In genomic region chr11:99035350-99035749, GRCm38 (mm10) we compare ENCODE assay signal across 13 mouse cellular contexts. TPM values are rescaled to one million over a fixed set of nuclear protein-coding genes. Genes with fewer than 3 reads are reported as not detected.
DNase-seq lines count a peak whose midpoint lies in the region; ATAC-seq and TF ChIP-seq lines count a peak whose summit lies in the region.
"Had no signal": no experiment of that assay in that cellular context is flagged by ENCODE, and none has a peak within 500 bp of the region (broad histone marks: within the 10 kb centered on the region; RNA-seq: fewer than 3 reads in every experiment).

No protein-coding gene starts in this region.

- no peak overlapping the region for H3K4me3 ChIP-seq in gastrocnemius, adult 2 months
- H3K4me3 ChIP-seq in lung, postnatal 0 days (ENCODE audit: low read depth, low read length): no peak overlapping the region
- no peak overlapping the region for H3K4me3 ChIP-seq in kidney, embryonic 16.5 days (ENCODE audit: low read length)
- H3K4me3 ChIP-seq: limb, embryonic 12.5 days; megakaryocyte, embryonic 14.5 days had no signal

- 58% methylated on average over 4 of the region's 4 CpGs for WGBS in lung, postnatal 0 days
- WGBS in kidney, embryonic 16.5 days: 77% methylated on average over 4 of the region's 4 CpGs

- H3K36me3 ChIP-seq in lung, postnatal 0 days (ENCODE audit: insufficient read depth, low read length): no peaks in the 10 kb centered on the region
- H3K36me3 ChIP-seq in kidney, embryonic 16.5 days (ENCODE audit: insufficient read depth, low read length): no peaks in the 10 kb centered on the region
- H3K36me3 ChIP-seq: G1E; limb, embryonic 12.5 days had no signal

- no peak for ATAC-seq in lung, postnatal 0 days
- no peak for ATAC-seq in activated CD4-positive, CD25-positive, alpha-beta regulatory T cell, adult 4 months
- no peak for ATAC-seq in kidney, embryonic 16.5 days (ENCODE audit: low FRiP score, low TSS enrichment)

- TF ChIP-seq EP300 in lung, postnatal 0 days (IDR thresholded peaks at IDR 0.05): no peak

- no peaks in the 10 kb centered on the region for H3K27me3 ChIP-seq in lung, postnatal 0 days (replicated peaks; ENCODE audit: insufficient read depth, low read length)
- H3K27me3 ChIP-seq in kidney, embryonic 16.5 days (ENCODE audit: insufficient read depth, low read length): no peaks in the 10 kb centered on the region
- H3K27me3 ChIP-seq: limb, embryonic 12.5 days had no signal

- H3K9me3 ChIP-seq in lung, postnatal 0 days (ENCODE audit: low read length): no peaks in the 10 kb centered on the region
- H3K9me3 ChIP-seq in kidney, embryonic 16.5 days (ENCODE audit: low read length): no peaks in the 10 kb centered on the region
- H3K9me3 ChIP-seq: G1E; limb, embryonic 12.5 days; megakaryocyte, embryonic 14.5 days had no signal

- peak; percentile 30; the same call in 1 of the 2 replicates for TF ChIP-seq CTCF in gastrocnemius, adult 2 months (IDR thresholded peaks at IDR 0.05)
- peak; percentile 65 for TF ChIP-seq CTCF in lung, postnatal 0 days (IDR thresholded peaks at IDR 0.05)

- DNase-seq in gastrocnemius, adult 2 months: no peak
- no peak for DNase-seq in gastrocnemius, postnatal 4 days (ENCODE audit: low spot score in 2 of 2)
- peak; percentile 22 for DNase-seq in lung, postnatal 0 days (ENCODE audit: low spot score)
- no peak for DNase-seq in lung, postnatal 10 days
- peak; percentile 38 for DNase-seq in ZHBTc4 (ENCODE audit: low read depth, low spot score)
- DNase-seq in retina, embryonic 14.5 days (ENCODE audit: low spot score): peak; percentile 57
- DNase-seq: thymus, adult 2 months had no signal

- intact Hi-C loops in gastrocnemius, adult 2 months (cut with DNase I): loop anchor here (5.0 to 10.0 kb wide), 2 partner anchors 53 to 111 kb away; partner anchors contain the start of genes Gjd3 and Rara

- H3K27ac ChIP-seq in gastrocnemius, adult 2 months: no peak overlapping the region
- no peak overlapping the region for H3K27ac ChIP-seq in lung, postnatal 0 days (ENCODE audit: low read length)
- no peak overlapping the region for H3K27ac ChIP-seq in kidney, embryonic 16.5 days (ENCODE audit: low read length)
- H3K27ac ChIP-seq: limb, embryonic 12.5 days had no signal

- no peak overlapping the region for H3K9ac ChIP-seq in lung, postnatal 0 days (replicated peaks; ENCODE audit: low read depth)
- H3K9ac ChIP-seq in kidney, embryonic 16.5 days (replicated peaks; ENCODE audit: low read length): no peak overlapping the region
- H3K9ac ChIP-seq: limb, embryonic 12.5 days had no signal

- no peak overlapping the region for H3K4me2 ChIP-seq in lung, postnatal 0 days (replicated peaks; ENCODE audit: low read depth, low read length)
- H3K4me2 ChIP-seq in kidney, embryonic 16.5 days (replicated peaks; ENCODE audit: low read depth, low read length): no peak overlapping the region
- H3K4me2 ChIP-seq: limb, embryonic 12.5 days had no signal

- H3K4me1 ChIP-seq in lung, postnatal 0 days (ENCODE audit: insufficient read depth, low read depth, low read length): 0 out of 2 replicates have a peak, but pooled peaks cover under 1% of the 10 kb centered on the region
- H3K4me1 ChIP-seq in kidney, embryonic 16.5 days (ENCODE audit: insufficient read depth, low read length): peaks cover 1% of the 10 kb centered on the region; the same call in 1 of the 2 replicates
- H3K4me1 ChIP-seq: limb, embryonic 12.5 days had no signal

RNA-seq across cellular contexts. Expression of gene Igfbp4, which starts 5.7 kb away (rescaled TPM):
- 10 to 100 TPM; 30.4 to 36.8 TPM for total RNA-seq in gastrocnemius, adult 2 months (2021)
- total RNA-seq in gastrocnemius, postnatal 4 days (2021): 100 to 1,000 TPM; 317 to 355 TPM
- 416 and 433 TPM in 2 replicates for polyA plus RNA-seq in lung, postnatal 0 days (2015; fragmentation: Nextera tagmentation; extraction: Ambion mirVana)
- 10 to 100 TPM; 33.7 to 43.6 TPM for polyA plus RNA-seq in activated CD4-positive, CD25-positive, alpha-beta regulatory T cell, adult 4 months (2017; shearing (Covaris generic))
- 771 and 832 TPM in 2 replicates for polyA plus RNA-seq in kidney, embryonic 16.5 days (2015; fragmentation: Nextera tagmentation; extraction: Ambion mirVana)

RNA-seq across cellular contexts. Expression of gene Top2a, which starts 11.4 kb away (rescaled TPM):
- total RNA-seq in gastrocnemius, adult 2 months (2021): under 1 TPM; 0.11 to 0.18 TPM
- total RNA-seq in gastrocnemius, postnatal 4 days (2021): 10 to 100 TPM; 86.4 to 96.2 TPM
- polyA plus RNA-seq in lung, postnatal 0 days (2015; fragmentation: Nextera tagmentation; extraction: Ambion mirVana): 11.1 and 16.9 TPM in 2 replicates
- polyA plus RNA-seq in activated CD4-positive, CD25-positive, alpha-beta regulatory T cell, adult 4 months (2017; shearing (Covaris generic)): 100 to 1,000 TPM; 118 to 121 TPM
- 213 and 252 TPM in 2 replicates for polyA plus RNA-seq in kidney, embryonic 16.5 days (2015; fragmentation: Nextera tagmentation; extraction: Ambion mirVana)

RNA-seq across cellular contexts. Expression of gene Gjd3, which starts 52.5 kb away (rescaled TPM):
- total RNA-seq in gastrocnemius, adult 2 months (2021): not detected
- under 1 TPM in 1 of 2 experiments, not detected in 1; 0.69 TPM for total RNA-seq in gastrocnemius, postnatal 4 days (2021)
- 0.56 and 1.0 TPM in 2 replicates for polyA plus RNA-seq in lung, postnatal 0 days (2015; fragmentation: Nextera tagmentation; extraction: Ambion mirVana)
- under 1 TPM in 1 of 2 experiments, not detected in 1; 0.41 TPM for polyA plus RNA-seq in activated CD4-positive, CD25-positive, alpha-beta regulatory T cell, adult 4 months (2017; shearing (Covaris generic))
- polyA plus RNA-seq in kidney, embryonic 16.5 days (2015; fragmentation: Nextera tagmentation; extraction: Ambion mirVana): 0.59 TPM in 1 of 2 replicates, not detected in the other
- total RNA-seq: G1E had no signal
- polyA plus RNA-seq: G1E had no signal

RNA-seq across cellular contexts. Expression of gene Tns4, which starts 53.8 kb away (rescaled TPM):
- under 1 TPM in 1 of 2 experiments, not detected in 1; 0.22 TPM for total RNA-seq in gastrocnemius, adult 2 months (2021)
- under 1 TPM in 1 of 2 experiments, not detected in 1; 0.13 TPM for total RNA-seq in gastrocnemius, postnatal 4 days (2021)
- polyA plus RNA-seq in lung, postnatal 0 days (2015; fragmentation: Nextera tagmentation; extraction: Ambion mirVana): 0.13 and 0.24 TPM in 2 replicates
- not detected for polyA plus RNA-seq in activated CD4-positive, CD25-positive, alpha-beta regulatory T cell, adult 4 months (2017; shearing (Covaris generic))
- polyA plus RNA-seq in kidney, embryonic 16.5 days (2015; fragmentation: Nextera tagmentation; extraction: Ambion mirVana): 0.17 and 0.22 TPM in 2 replicates
- polyA plus RNA-seq: neural tube, embryonic 14.5 days had no signal

Comparison
In these comparisons a context has a peak if more than half of its experiments do, and no peak if none do; other contexts are left out.
1. DNase-seq: peak in lung, postnatal 0 days (single experiment), ZHBTc4 (single experiment) and retina, embryonic 14.5 days (single experiment); none in gastrocnemius, adult 2 months (single experiment), gastrocnemius, postnatal 4 days (0 of 2) and lung, postnatal 10 days (single experiment).